Mouse (Mus musculus) heart, adult 11 months (tissue): ENCODE measurements around the gene Gpr146.
A peak's percentile ranks its signal among the peaks of the same experiment; 100 is the strongest.
"Not testable (repeated sequence)": the region's sequence is repeated elsewhere in the genome, so short reads cannot be mapped to it uniquely, and the experiment has no call there.

Experiments
- DNase-seq: peaks from one replicate; pipeline ENCODE4 v3.0.0; 2022

Gpr146 gene

DNA sequence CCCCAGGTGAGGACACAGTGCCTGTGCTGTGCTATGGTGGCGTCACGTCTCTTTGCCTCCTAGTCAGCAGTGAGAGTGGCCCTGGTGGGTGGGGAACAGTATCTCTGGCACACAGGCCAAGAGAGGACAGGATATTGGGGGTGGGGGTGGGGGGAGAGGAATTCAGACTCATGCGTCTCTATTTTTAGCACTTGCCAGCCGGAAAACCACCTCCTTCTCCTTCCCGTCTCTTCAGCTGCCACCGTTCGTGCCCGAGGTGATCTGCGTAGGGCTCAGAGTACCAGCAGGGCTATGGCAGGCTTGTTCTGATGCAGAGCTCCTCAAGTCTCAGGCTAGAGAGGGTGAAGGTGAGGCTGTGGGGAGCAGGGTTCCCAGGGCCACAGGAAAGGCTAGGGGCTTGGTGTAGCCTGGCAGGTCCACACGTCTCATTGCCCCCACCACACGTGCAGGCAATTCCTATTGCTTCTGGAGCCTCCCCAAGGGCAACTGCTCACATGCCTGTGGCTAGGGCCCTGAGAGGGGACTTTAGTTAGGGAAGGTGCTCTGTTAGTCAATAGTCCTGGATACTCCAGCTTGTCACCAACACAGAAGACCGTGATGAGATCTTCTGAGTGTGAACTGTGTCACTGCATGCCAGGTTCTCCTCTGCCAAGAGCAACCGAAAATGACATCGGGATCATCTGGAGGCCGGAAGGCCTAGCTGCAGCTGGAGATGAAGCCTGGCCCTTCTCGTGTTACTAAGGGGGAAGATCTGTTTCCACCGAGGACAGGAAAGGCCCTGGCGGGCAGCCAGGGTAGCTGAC lies at the start of gene Gpr146:
Gene Gpr146 (plus strand): TSS at position 230 of the 803 bp plus-strand sequence.
- peak; percentile 98 for DNase-seq

DNA sequence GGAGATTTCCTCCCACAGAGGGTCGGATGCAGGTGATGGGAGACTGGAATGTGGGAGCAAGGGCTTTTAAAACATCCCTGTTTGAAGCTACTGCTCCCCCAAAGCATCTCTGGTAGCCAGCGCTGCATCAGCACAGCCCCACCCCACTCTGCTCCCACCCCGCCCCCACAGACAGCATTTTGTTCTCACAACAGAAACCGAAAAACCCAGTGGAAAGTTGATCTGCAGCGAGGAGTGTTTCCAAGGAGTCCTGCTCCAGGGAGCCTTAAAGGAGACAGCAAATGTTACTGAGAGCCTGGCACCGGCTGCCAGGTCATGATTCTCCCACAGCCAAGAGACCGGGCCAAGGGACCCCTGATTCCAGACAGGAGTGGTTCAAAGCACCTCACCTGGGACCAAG lies 46.7 kb upstream of the Gpr146 start:
- no peak for DNase-seq

DNA sequence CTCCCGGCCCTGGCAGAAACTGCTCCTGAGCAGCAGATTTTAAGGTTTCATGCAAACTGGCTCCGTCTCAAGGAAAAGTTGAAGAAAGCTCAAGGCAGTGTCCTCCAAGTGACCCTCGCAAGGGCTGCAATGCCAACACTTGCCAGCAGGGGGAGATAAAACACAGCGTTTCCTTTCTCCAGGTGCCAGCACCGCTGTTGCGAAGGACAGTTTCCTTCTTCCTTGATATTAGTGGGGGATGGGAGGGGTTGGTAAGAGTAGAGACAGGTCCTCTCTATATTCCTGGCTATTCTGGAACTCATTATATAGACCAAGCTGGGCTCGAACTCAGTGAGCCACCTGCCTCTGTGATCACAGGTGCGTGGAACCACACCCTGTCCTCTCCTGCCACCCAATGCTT lies 45.8 kb upstream of the Gpr146 start:
- peak; percentile 92 for DNase-seq

DNA sequence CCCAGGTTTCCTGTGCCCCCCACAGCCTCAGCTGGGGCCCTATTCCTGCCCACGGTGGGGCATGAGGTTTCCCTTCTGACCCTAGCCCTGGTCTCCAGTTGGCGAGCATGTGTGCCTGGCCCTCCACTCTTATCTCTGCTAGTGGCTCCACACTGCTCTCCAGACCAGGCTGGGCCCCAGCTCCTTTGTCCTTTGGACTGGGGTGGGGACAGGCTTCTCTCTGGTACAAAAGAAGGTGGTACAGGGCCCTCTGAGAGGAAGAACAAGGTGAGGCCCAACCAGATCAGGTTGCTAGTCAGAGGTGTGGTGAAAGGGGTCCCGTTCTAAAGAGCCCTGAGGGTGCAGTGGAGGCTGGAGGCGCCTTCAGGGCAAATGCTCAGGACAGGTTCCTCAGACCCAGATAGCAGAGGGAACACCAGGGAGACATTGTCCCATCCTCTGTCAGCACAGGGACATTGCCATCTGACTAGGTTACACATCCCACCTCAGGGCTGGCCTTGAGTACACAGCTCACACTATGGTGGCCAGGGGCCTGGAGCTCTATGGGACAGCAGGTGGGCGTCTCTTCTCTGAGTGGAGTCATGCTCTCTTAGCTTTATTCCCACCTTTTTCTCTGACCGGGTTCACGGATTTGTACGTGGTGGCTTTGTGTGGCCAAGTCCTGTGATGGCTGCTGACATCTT lies 44.8 kb upstream of the Gpr146 start:
- DNase-seq = no peak

DNA sequence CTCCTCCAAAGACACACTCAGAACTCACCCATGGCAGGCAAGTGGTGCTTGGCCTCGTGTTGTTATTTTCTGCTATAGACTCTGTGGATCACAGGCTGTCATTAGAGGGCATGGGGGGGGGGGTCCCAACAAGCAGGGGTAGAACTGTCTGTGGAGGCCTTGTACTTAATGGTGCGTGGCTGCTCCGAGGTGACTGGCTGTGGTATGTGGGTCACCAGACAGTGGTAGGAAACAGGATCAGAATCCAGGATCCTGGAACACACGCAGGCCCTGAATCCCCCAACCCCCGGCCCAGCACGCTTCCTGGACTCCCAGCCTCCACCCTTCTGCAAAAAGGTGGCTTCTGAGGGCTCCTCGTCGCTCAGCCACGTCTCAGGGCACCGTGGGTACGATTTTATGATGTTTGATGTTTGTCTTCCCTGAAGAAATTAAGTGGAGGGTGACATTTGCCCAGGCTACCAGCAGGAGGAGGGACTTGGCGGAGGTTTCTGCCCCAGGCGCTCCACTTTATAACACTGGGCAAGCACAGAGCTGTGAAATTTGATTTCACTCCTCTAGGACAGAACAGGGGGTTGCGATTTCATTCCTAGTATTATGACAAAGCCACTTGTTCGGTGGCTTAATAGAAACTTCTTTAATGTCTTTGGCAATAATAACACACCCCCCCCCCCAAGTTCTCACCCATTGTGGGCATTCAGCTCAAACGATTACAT lies 44.0 kb upstream of the Gpr146 start:
- DNase-seq = no peak

DNA sequence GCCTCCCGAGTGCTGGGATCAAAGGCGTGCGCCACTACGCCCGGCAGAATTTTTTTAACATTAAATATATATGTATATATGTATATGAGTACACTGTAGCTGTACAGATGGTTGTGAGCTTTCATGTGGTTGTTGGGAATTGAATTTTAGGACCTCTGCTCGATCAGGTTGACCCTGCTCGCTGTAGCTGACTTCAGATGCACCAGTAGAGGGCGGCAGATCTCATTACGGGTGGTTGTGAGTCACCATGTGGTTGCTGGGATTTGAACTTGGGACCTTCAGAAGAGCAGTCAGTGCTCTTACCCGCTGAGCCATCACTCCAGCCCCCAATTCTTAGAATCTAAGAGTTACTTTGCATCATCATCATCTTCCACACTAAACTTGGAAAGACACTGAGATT lies 43.1 kb upstream of the Gpr146 start:
- not testable (repeated sequence) for DNase-seq

DNA sequence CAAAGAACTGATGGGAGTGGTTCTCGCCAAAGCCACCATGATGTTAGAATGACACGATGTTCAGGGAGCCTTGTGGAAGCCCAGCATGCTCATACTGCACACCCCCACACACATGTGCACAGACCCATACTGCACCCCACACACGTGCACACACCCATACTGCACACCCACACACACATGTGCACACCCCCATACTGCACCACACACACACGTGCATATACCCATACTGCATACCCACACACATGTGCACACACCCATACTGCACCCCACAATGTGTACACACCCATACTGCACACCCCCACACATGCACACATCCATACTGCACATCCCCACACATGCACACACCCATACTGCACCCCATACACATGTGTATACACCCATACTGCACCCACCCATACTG lies 41.9 kb upstream of the Gpr146 start:
- DNase-seq = no peak

DNA sequence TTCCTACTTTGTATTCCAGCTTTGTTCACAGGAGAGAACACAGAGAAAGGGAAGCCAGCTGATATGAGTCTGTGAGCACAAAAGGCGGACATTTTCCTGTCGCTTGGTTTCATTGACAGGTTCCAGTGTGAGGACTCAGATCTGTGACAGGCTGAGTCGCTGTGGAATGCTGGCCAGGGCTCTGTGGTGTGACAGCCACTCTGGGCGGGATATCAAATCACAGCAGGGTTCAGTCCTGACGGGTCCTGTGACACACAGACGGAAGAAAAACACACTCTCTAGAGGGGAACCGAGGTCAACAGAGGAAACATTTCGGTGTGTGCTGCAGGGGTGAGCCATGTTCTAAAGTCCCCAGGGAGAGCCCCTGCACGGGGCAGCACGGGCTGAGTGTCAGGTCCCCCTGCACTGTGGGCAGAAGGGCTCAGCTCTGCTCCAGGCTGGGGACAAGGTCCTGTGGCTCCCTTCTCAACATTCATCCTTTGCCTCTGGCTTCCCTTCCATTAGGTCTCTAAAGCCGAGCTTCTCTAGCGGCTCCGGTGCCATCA lies 39.6 kb upstream of the Gpr146 start:
- peak; percentile 94 for DNase-seq

DNA sequence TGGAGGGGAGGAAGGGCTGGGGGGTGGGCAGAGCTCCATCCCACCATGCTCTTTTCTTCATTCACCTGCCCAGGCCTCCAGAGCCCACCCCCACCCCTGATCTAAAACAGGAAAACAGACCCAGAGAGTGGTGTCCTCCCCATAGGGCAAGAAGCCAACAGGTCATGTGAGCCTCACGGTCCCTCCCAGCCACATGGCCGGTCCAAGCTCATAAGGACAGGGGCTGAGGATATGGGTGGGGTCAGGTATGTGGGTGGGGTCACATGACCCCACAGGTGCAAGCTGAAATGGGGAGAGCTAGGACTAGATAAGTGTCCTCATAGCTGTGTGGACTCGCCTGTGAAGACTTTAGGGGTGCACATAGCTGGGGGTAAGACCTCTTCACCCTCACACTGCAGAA lies 39.1 kb upstream of the Gpr146 start:
- DNase-seq = peak; percentile 95

DNA sequence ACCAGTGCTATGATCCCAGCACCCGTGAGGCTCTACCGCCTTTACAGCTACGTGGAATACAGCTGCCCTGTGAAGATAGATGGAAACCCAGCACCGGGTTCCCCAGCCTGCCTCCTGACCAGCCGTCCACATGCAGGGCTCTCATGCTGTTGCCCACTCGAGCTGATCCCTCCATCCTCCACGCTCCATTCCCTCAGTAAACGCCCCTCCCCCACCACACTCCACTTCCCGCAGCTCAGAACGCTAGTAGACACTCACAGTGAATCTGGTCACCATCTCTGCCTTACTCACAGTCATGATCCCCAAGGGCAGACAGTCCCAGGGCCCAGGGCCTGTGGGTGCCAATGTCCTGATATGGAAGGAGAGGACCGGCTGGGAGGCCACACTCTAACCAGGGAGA lies 38.6 kb upstream of the Gpr146 start:
- no peak for DNase-seq

DNA sequence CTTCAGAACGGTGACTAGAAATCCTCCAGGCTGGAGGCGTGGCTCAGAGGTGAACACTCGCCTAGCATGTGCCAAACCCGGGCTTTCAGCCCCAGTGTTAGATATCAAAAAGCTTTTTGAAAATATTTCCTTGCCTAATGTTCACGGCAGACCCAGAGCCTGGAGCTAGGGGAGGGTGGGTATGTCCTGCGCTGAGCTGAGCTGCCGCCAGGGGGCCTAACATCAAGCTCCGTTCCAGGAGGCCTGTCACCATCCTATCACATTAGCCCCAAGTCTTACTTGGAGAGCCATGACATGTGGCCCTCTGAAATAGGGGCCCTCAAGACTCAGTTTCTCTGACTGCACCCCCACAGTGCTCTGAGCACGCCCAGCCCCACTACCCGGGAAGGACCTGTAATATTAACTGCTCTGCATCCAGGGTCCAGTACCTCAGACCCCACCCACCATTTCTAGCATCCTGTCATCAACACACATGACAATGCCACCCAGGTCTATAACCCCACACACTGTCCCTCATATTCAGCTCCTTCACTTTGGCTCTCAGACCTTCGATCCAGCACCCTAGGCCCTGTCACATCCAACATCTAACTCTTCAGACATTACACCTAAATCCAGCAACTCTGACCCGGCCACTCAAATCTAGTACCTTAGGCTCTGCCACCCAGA lies 33.3 kb upstream of the Gpr146 start:
- peak; percentile 97 for DNase-seq

DNA sequence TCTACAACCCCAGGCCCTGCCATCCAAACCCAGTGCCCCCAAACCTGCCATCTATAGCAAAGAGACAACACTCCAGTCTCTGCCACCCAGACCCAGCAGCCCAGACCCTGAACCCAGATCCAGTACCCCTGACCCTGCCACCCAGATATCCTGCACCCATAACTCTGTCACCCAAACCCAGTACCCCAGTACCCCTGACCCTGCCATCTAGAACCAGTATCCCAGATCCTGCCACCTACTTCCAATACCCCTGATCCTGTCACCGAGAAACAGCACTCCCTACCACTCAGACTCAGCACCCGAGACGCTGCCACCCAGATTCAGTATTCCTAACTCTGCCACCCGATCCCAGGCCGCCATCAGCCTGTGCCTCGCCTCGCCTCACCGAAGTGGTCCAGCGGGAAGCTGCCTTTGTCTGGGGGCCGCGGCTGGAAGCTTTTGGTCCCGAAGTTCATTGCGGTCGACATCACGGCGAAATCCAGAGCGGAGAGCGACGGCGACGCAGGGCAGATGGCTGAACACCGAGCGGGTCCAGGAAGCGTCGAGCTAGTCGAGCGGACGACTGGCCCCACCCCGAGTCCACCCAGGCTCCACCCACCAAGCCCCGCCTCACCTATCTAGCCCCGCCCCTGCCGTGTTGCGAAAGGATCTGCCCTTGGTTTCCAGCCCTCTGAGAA lies 32.7 kb upstream of the Gpr146 start:
- DNase-seq = peak; percentile 99

DNA sequence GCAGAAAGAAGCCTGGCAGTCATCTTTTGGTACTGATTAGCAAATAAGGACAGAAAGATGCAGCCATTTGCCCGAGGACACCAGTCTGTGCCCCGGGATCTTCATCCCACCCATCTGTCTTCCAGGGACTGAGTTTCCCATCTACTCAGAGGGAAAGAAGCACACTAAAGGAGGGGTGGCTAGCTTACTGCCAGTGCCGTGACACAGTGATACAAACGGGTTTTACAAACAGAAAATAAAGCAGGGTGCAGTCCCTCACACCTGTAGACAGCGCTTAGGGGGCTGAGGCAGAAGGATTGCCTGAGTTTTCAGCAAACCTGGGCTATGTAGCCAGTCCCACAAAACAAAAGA lies 32.2 kb upstream of the Gpr146 start:
- no peak for DNase-seq

DNA sequence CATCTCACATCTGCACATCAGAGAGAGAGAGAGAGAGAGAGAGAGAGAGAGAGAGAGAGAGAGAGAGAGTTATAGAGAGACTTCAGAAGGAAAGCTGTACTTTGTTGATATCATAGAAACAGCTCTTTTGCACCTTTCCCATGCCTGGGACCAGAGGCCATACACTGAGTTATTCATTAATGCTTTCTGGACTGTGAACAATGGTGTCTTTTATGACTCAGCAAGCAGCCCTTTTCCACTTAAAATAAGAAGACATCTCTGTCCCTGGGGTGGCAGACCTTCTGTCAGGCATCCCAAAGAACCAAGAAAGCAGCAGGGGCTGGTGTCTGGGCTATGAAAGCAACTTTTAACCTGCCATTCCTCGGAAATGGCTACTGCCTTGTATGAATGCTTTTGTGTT lies 30.3 kb upstream of the Gpr146 start:
- no peak for DNase-seq

DNA sequence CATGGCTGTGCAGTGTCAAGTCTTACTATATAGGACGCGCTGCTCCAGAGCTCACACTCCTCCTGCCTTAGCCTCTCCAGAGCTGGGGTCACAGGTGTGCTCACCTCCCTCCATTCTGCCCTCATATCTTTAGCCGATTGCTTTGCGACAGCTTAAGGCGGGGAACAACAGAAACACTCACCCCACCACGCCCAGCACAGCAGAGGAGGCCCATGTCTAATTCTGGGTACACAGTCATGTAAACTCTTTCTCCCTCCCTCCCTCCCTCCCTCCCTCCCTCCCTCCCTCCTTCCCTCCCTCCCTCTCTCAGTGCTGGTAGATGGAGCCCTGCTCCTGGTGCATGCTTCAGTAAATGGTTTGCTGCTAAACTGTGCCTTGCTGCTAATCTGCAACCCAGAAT lies 27.8 kb upstream of the Gpr146 start:
- DNase-seq = no peak

DNA sequence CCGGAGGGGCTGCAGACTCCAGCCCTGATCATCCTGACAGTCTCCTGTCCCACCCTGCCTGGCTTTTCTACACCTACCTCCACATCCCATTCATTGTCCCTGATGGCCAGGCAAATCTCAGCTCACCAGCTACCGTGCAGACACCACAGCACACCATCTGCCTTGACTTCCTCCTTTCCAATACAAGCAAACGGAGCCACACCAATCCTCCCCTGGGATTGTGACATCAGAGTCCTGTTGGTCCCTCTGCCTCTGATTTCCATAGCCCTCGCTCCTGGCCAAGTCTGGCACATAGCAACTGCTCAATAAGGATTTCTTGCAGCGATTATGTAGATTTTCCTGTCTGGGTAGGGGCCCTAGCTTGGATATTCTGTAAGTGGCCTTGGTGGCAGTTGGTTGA lies 26.4 kb upstream of the Gpr146 start, which contains the start of gene Cox19:
Gene Cox19 (minus strand): TSS at position 285 of the 400 bp plus-strand sequence.
- no peak for DNase-seq

DNA sequence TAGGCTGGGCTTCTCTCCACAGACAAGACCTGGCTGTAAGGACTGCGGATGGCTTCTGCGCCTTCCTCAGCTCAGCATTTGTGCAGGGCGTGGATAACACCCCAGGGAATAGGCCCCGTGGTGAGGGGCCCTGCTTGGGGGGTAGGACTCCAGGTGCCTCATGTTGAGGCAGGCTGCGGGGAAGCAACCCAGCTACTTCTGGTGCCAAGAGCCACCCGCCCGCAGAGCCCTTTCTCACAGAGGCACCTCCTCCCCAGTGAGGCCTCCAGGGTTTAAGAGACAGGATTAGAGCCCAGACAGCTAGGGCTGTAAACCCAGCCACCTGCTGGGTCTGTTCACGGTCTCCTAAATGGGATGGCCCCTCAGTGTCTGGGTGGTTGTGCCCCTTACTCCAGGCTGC lies 25.9 kb upstream of the Gpr146 start:
- DNase-seq = no peak

DNA sequence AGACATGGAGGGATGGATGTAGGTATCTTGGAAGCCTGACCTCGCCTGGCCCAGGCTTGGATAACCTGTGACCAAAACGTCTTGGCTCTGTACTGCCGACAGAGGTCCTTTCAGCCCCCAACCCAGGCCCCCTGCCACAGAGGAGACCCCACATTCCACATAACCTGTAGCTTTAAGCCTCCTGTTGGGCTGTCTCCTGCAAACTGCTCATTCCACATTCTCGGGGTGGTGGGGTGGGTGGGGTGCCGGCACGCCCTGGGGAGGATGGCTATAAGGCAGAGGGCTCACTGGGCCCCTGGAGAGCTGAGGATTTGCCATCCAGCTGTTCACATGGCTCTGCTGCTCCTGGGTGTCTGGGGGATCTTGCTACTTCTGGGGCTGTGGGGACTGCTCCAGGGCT lies 25.2 kb upstream of the Gpr146 start, which contains the start of gene Cyp2w1:
Gene Cyp2w1 (plus strand): TSS at position 301 of the 400 bp plus-strand sequence.
- no peak for DNase-seq

DNA sequence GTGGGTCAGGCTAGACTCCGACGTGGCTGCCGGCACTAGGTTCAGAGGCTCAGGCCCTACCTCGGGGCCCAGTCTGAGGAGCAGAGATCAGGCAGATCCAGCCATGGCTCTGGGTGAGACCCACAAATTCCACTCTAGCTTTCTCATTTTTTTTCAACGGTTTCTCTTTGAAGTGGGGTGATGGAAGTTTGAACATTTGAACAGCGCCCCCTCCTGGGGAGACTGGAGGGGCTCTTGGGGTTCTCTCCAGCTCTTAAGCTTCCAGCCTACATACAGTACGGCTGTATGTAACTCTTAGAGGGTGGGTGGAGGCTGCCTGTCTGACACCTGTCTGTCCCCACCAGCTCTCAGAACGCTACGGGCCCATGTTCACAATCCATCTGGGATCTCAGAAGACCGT lies 24.0 kb upstream of the Gpr146 start:
- no peak for DNase-seq

DNA sequence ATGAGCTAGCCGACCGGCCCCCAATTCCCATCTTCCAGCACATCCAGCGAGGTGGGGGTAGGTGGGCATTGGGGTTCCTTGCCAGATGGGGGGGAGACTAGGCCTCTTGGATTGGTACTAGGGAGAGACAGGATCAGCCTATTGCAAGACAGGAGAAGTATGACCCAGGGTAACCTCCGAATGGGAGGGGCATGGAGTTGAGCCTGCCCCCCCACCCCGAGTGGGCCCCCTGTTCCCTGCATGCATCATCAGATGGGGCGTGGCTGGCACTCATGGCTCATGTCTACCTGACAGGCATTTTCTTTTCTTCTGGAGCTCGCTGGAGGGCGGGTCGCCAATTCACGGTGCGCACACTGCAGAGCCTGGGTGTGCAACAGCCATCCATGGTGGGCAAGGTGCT lies 23.6 kb upstream of the Gpr146 start:
- DNase-seq = no peak

DNA sequence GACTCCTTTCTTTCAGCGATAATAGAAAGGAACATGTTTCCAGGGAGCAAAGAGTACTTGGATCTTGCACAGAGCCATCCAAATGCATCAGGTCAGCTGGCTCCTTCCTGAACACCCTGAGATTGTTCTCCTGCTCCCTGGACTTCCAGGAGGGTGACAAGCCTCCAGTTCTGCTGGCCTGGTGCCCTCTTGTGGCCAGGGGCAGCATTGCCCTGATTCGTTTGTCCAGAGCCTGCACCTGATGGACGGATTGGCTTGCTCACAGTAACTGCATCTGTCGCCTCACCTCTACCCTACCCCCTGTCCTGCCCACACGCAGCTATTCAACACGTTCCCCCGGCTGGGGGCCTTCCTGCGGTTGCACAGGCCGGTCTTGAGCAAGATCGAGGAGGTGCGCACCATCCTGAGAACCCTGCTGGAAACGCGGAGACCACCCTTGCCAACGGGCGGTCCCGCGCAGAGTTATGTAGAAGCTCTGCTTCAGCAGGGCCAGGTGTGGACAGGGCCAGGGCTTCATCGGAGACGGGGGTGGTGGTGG lies 22.2 kb upstream of the Gpr146 start:
- DNase-seq = peak; percentile 95

DNA sequence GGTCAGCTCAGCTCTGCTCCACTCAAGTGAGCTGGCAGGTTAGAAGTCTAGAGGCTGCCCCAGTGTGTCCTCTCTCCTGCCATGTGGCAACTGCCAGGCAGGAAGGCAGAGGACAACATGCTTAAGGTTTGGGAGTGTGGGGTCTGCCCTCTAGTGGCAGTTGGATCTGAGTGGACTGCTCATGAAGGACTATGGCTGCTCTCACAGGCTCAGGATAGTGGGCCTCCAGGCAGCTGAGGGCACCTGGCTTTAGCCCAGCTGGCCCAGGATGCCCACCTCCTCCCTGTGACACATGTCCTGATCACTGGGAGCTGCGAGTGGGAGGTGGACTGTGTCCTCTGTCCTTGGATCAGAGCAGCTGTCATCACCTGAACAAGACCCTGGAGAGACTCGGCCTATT lies 18.8 kb upstream of the Gpr146 start:
- peak; percentile 96 for DNase-seq
